Mouse (Mus musculus) erythroblast, embryonic 14.5 days (primary cell): Measurements from ENCODE around the gene Stx5a. TPM values are rescaled to one million over a fixed set of nuclear protein-coding genes. Genes with fewer than 3 reads are reported as not detected.
A peak's percentile ranks its signal among the peaks of the same experiment; 100 is the strongest.

Experiments
- H3K27me3 ChIP-seq: 2 replicates; pipeline ENCODE4 v1.6.1; 2012; ENCODE audit warnings: inconsistent platforms; ENCODE audit not compliant: control insufficient read depth
- H3K36me3 ChIP-seq: 2 replicates; pipeline ENCODE4 v1.6.1; 2012; ENCODE audit warnings: mild to moderate bottlenecking, inconsistent platforms; ENCODE audit not compliant: control insufficient read depth
- H3K4me1 ChIP-seq: 2 replicates; pipeline ENCODE4 v1.6.1; 2012; ENCODE audit warnings: inconsistent platforms; ENCODE audit not compliant: control insufficient read depth
- H3K4me3 ChIP-seq: replicated peaks from 2 replicates; pipeline ENCODE3; 2012; ENCODE audit warnings: moderate library complexity, mild to moderate bottlenecking, inconsistent platforms
- H3K9me3 ChIP-seq: 2 replicates; pipeline ENCODE4 v1.6.1; 2012; ENCODE audit warnings: low read length, inconsistent platforms, mixed read lengths; ENCODE audit not compliant: control insufficient read depth
- GATA1 ChIP-seq: IDR thresholded peaks from 2 replicates; pipeline ENCODE4 v1.6.1; 2012; ENCODE audit warnings: low read length, inconsistent platforms, mixed read lengths
- TAL1 ChIP-seq: IDR thresholded peaks from 3 replicates; pipeline ENCODE4 v1.6.1; 2012; ENCODE audit warnings: low read length, inconsistent platforms, mixed read lengths
- polyA plus RNA-seq: library from polyadenylated mRNA; stranded (reverse); fragments of >175 nt; gene quantifications from 2 replicates; pipeline ENCODE4 v1.2.3, GENCODE M21; 2012

Stx5a gene
- polyA plus RNA-seq, 1 experiment, result 3.6 TPM

DNA sequence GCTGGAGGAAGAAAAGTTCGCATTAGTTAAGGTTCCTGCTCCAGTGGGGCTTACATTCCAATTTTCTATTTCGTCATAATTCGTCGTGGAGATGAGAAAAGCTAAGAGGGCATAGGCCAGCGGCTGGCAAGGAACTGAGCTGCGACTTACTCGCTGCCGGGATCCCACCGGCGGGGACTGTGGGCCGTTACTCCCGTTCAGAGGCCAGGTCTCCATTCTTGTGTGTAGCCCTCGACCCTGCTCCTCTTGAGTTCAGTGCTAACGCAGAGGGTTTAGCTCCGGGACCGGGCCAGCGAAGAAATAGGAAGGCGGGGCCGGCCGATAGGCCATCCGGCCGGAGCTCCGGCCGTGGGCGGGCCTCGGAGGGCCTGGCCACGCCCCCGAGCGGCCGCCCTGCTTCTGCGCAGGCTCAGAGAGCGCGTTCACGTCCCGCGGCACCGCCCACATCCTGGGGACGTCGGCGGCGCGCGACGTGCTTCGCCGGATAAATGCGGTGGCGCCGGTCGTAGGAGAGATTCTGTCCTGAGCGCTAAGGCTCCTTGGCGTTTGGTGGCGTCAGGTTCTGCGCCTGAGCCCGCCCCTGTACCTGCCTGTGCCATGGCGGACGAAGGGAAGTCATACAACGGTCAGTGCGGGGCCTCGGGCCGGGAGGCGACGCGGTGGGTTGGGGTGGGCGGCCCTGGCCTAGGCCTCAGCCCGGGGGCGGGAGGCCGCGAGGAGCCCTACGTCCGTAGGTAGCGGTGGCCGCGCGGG is 15.6 kb downstream of the Stx5a start, which contains the start of gene Nxf1:
TSS of gene Nxf1 (plus strand) at position 439 of the 753 bp plus-strand sequence.
- no peaks in the 10 kb centered on the region for H3K9me3 ChIP-seq
- H3K4me3 ChIP-seq, result peak within 1 kb of the TSS; percentile 73
- H3K27me3 ChIP-seq, result no peaks in the 10 kb centered on the region
- H3K36me3 ChIP-seq, result peaks cover 61% of the 10 kb centered on the region
- TF ChIP-seq GATA1, result no peak
- no peak for TF ChIP-seq TAL1
- peaks cover 37% of the 10 kb centered on the region for H3K4me1 ChIP-seq

DNA sequence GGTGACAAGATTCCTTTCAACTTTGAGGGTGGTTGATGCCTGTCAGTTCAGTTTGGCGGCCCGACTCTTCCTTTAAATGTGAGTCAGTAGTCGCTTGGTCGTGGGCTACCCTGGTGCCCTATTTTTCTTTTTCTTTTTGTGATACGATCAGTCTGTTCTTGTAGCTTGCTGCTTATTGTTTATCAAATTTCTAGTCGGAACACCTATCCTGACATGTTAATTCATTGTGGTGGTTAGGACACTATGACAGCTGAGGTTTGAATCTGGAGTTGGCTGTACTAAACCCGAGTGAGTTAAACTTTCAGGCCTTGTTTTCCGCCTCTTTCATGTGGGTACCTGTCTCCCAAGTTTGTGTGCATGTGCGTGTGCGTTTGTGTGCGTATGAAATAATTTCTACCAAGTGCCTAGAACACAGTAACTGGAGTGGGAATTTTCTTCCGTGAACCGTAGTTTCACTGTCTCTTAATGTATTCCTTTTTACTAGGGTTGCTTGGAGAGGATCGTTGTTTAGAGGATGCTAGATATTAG is 16.3 kb downstream of the Stx5a start:
- H3K9me3 ChIP-seq, result no peaks in the 10 kb centered on the region
- H3K4me3 ChIP-seq, result peak overlapping the region; percentile 73
- peaks cover 37% of the 10 kb centered on the region for H3K4me1 ChIP-seq
- TF ChIP-seq TAL1 (no peak), GATA1 (no peak)
- H3K36me3 ChIP-seq, result peaks cover 61% of the 10 kb centered on the region
- no peaks in the 10 kb centered on the region for H3K27me3 ChIP-seq

DNA sequence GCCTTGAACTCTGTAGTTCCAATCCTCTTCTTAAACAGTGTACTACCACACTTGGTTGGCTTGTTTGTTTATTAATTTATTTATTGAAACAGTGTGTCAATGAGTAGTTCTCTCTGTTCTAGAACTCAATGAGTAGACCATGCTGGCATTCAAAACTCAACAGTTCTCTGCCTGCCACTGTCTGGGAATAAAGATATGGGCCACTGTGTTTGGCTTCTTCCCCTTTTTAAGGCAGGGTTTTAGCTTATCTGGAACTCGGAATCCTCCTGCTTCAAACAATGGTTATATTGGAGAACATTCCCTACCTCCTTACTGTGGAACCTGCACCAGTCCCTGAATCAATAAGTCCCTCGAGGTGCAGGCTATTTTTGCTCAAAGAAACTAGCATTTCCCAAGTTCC is 17.7 kb downstream of the Stx5a start:
- TF ChIP-seq GATA1 (no peak), TAL1 (no peak)
- Histone ChIP-seq H3K27me3 (no peaks in the 10 kb centered on the region), H3K9me3 (no peaks in the 10 kb centered on the region), H3K36me3 (peaks cover 61% of the 10 kb centered on the region), H3K4me1 (peaks cover 36% of the 10 kb centered on the region), H3K4me3 (peak overlapping the region; percentile 73)

DNA sequence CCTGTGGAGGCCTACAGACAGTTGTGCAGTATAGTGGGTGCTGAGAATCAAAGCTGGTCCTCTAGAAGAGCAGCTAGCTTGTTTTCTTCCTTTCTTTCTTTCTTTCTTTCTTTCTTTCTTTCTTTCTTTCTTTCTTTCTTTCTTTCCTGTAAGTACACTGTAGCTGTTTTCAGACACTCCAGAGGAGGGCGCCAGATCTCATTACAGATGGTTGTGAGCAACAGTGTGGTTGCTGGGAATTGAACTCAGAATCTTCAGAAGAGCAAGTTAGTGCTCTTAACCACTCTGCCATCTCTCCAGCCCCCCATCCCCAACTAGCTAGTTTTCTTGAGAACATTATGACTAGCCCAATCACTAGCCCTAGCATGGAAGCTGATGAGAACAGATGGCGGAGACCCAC is 19.5 kb downstream of the Stx5a start:
- no peak overlapping the region for H3K4me3 ChIP-seq
- TF ChIP-seq GATA1 (no peak), TAL1 (no peak)
- peaks cover 61% of the 10 kb centered on the region for H3K36me3 ChIP-seq
- H3K4me1 ChIP-seq, result peaks cover 25% of the 10 kb centered on the region
- peaks cover 12% of the 10 kb centered on the region for H3K9me3 ChIP-seq
- H3K27me3 ChIP-seq, result peaks cover 3% of the 10 kb centered on the region; the same call in 1 of the 2 replicates

DNA sequence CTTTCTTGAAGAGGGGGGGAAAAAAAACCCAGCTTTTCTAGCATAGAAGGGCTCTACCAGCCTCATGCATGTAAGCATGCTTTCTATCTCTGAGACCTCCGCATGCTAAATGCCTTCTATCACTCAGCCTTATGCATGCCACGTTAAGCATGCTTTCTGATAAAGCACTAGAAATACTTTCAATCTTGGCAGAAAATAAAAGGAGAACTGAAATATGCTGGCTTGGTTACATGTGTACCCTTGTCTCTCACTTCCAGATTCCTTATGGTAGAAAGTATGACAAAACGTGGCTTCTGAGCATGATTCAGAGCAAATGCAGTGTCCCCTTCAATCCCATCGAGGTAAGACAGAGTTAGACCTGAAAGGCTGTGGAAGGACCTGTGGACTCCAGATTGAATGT is 22.1 kb downstream of the Stx5a start:
- H3K27me3 ChIP-seq, result peaks cover 3% of the 10 kb centered on the region; the same call in 1 of the 2 replicates
- TF ChIP-seq GATA1 (no peak), TAL1 (no peak)
- no peak overlapping the region for H3K4me3 ChIP-seq
- peaks cover 15% of the 10 kb centered on the region for H3K9me3 ChIP-seq
- H3K36me3 ChIP-seq, result peaks cover 82% of the 10 kb centered on the region
- H3K4me1 ChIP-seq, result peaks cover 13% of the 10 kb centered on the region

DNA sequence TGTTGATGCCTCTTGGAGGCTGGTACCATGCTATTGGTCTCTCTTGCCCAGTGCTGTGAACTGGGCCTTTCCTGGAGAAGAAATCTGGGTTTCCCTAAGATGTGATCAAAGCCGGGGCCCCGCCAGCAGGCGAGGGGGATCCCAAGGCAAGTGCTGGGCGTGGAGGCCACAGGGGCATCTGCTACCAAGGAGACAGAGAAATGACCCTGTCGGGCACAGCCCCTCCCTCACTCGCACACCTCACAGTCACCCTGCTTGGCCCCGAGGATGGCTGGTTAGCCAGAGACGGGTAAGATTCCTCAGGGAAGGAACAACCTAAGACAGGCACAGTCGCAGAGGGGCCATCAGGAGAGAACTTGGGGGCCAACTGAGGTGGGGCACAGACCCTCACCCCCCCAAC is 24.3 kb downstream of the Stx5a start:
- H3K9me3 ChIP-seq, result peaks cover 15% of the 10 kb centered on the region
- TF ChIP-seq TAL1 (no peak), GATA1 (no peak)
- H3K27me3 ChIP-seq, result peaks cover 3% of the 10 kb centered on the region; the same call in 1 of the 2 replicates
- peaks cover 97% of the 10 kb centered on the region for H3K36me3 ChIP-seq
- peaks cover 6% of the 10 kb centered on the region for H3K4me1 ChIP-seq
- no peak overlapping the region for H3K4me3 ChIP-seq

DNA sequence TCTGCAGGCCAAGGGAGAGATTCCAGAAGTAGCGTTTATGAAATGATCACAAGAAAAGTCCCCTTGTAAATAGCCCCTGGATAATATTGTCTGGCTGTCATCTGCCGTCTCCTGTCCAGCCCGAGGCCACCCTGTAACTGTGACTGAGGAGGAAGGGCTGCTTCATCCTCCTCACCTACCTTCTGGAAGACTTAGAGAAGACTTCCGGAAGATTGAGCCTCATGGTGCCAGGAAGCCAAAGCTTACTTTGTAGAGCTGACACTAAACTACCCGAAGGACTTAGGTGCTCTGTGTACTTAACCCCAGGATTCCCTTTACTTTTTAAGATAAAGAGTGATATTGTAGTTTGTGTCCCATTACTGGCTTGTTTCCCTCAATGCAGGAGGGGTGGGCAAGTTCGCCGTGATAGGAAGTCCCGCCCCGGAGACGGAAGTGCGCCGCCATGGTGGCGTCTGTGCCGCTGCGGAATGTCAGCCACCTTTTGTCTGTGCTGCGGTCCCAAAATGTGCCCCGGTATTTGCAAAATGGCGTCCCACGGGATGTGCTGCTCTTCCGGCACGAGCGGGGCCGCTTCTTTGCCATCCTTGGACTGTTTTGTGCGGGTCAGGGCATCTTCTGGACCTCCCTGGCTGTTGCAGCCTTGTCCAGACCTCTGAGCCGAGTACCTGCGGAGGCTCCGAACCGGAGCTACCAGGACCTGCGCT is 29.5 kb downstream of the Stx5a start, which contains the start of gene Tmem223:
TSS of gene Tmem223 (plus strand) at position 430 of the 704 bp plus-strand sequence.
- peaks cover 85% of the 10 kb centered on the region for H3K36me3 ChIP-seq
- peak within 1 kb of the TSS; percentile 91 for H3K4me3 ChIP-seq
- TF ChIP-seq GATA1 (no peak), TAL1 (no peak)
- peaks cover 45% of the 10 kb centered on the region for H3K4me1 ChIP-seq
- H3K27me3 ChIP-seq, result no peaks in the 10 kb centered on the region; the same call in 1 of the 2 replicates
- H3K9me3 ChIP-seq, result peaks cover 4% of the 10 kb centered on the region

DNA sequence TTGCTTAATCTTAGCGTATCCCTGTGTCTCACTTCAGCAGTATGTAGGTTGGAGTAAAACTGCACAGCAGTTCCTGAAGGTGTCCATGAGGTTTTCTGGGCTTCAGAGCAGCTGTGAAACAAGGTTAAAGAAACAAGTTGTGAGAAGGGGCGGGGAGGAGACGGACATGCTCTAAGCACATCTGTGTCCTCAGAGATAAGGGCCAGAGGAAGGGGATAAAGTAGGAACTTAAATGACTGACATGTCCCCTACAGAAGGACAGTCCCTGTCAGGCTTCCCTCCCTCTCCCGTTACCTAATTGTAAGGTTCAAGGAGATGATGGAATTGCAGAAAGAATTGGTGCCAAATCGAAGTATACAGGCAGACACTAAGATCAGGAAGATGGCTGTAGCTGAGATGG is 31.8 kb downstream of the Stx5a start:
- Histone ChIP-seq H3K9me3 (no peaks in the 10 kb centered on the region), H3K36me3 (peaks cover 78% of the 10 kb centered on the region), H3K27me3 (no peaks in the 10 kb centered on the region), H3K4me1 (peaks cover 55% of the 10 kb centered on the region), H3K4me3 (peak overlapping the region; percentile 91)
- TF ChIP-seq GATA1, result no peak; the same call in 1 of the 2 replicates
- TF ChIP-seq TAL1, result 0 out of 3 replicates have a peak, but pooled peaks have one; percentile 16

DNA sequence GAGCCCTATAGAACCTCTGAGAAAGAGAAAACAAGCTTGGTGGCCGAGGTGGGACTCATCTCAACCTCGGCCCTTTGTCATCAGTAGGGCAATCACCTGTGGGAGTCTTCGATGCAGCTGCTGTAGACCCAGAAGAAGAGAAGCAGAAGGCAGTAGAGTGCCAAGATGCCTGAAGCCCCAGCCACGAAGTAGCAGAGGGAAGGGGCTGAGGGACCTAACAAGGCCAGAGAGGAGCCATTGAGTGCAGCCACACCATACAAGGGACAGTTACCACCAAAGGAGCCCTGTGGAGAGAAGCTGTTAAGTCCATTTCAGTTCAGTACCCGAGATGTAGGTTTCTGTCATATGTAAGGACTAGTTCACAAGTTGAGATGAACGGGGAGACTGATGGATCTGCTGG is 32.2 kb downstream of the Stx5a start:
- Histone ChIP-seq H3K27me3 (no peaks in the 10 kb centered on the region), H3K36me3 (peaks cover 78% of the 10 kb centered on the region), H3K4me1 (peaks cover 55% of the 10 kb centered on the region), H3K4me3 (peak overlapping the region; percentile 91), H3K9me3 (no peaks in the 10 kb centered on the region)
- TF ChIP-seq TAL1, result no peak
